Mouse (Mus musculus): Measurements from ENCODE around the gene Cfap65. TPM values are rescaled to one million over a fixed set of nuclear protein-coding genes. Genes with fewer than 3 reads are reported as not detected.

Gene Cfap65
- total RNA-seq, 2 experiments from 2014 or later = not detected

Other genes with a start within 250 kb of the Cfap65 start
- gene Cyp27a1, start 222.0 kb downstream of the Cfap65 start, total RNA-seq (2015; ENCODE audit: low replicate concordance) = 5.4 and 15.5 TPM in 2 replicates
- gene Cyp27a1, start 222.0 kb downstream of the Cfap65 start, total RNA-seq (2017; ENCODE audit: low replicate concordance) = 0.98 and 3.6 TPM in 2 replicates
- not detected in 2 replicates for gene Prkag3, start 186.4 kb downstream of the Cfap65 start, total RNA-seq (2015; ENCODE audit: low replicate concordance)
- not detected in 2 replicates for gene Prkag3, start 186.4 kb downstream of the Cfap65 start, total RNA-seq (2017; ENCODE audit: low replicate concordance)
- gene Wnt6, start 163.7 kb downstream of the Cfap65 start, total RNA-seq (2015; ENCODE audit: low replicate concordance) = not detected in 2 replicates
- not detected in 2 replicates for gene Wnt6, start 163.7 kb downstream of the Cfap65 start, total RNA-seq (2017; ENCODE audit: low replicate concordance)
- not detected in 2 replicates for gene Wnt10a, start 144.1 kb downstream of the Cfap65 start, total RNA-seq (2015; ENCODE audit: low replicate concordance)
- not detected in 2 replicates for gene Wnt10a, start 144.1 kb downstream of the Cfap65 start, total RNA-seq (2017; ENCODE audit: low replicate concordance)
- not detected in 2 replicates for gene Cdk5r2, start 80.7 kb downstream of the Cfap65 start, total RNA-seq (2015; ENCODE audit: low replicate concordance)
- not detected in 2 replicates for gene Cdk5r2, start 80.7 kb downstream of the Cfap65 start, total RNA-seq (2017; ENCODE audit: low replicate concordance)
- not detected in 2 replicates for gene Fev, start 50.2 kb downstream of the Cfap65 start, total RNA-seq (2015; ENCODE audit: low replicate concordance)
- gene Fev, start 50.2 kb downstream of the Cfap65 start, total RNA-seq (2017; ENCODE audit: low replicate concordance) = not detected in 2 replicates
- not detected in 2 replicates for gene Cryba2, start 42.5 kb downstream of the Cfap65 start, total RNA-seq (2015; ENCODE audit: low replicate concordance)
- gene Cryba2, start 42.5 kb downstream of the Cfap65 start, total RNA-seq (2017; ENCODE audit: low replicate concordance) = not detected in 2 replicates
- not detected in 2 replicates for gene Ihh, start 16.1 kb upstream of the Cfap65 start, total RNA-seq (2015; ENCODE audit: low replicate concordance)
- not detected in 2 replicates for gene Ihh, start 16.1 kb upstream of the Cfap65 start, total RNA-seq (2017; ENCODE audit: low replicate concordance)
- gene Nhej1, start 189.6 kb upstream of the Cfap65 start, total RNA-seq (2015; ENCODE audit: low replicate concordance) = 5.8 and 12.2 TPM in 2 replicates
- 10.5 and 11.0 TPM in 2 replicates for gene Nhej1, start 189.6 kb upstream of the Cfap65 start, total RNA-seq (2017; ENCODE audit: low replicate concordance)
- not detected in 2 replicates for gene Slc23a3, start 198.3 kb upstream of the Cfap65 start, total RNA-seq (2015; ENCODE audit: low replicate concordance)
- not detected in 2 replicates for gene Slc23a3, start 198.3 kb upstream of the Cfap65 start, total RNA-seq (2017; ENCODE audit: low replicate concordance)
- gene Cnppd1, start 207.1 kb upstream of the Cfap65 start, total RNA-seq (2015; ENCODE audit: low replicate concordance) = 28.5 and 33.5 TPM in 2 replicates
- gene Cnppd1, start 207.1 kb upstream of the Cfap65 start, total RNA-seq (2017; ENCODE audit: low replicate concordance) = 66.4 and 76.2 TPM in 2 replicates
- gene Retreg2, start 207.2 kb upstream of the Cfap65 start, total RNA-seq (2015; ENCODE audit: low replicate concordance) = 145 and 163 TPM in 2 replicates
- 133 and 149 TPM in 2 replicates for gene Retreg2, start 207.2 kb upstream of the Cfap65 start, total RNA-seq (2017; ENCODE audit: low replicate concordance)
- 43.6 and 75.0 TPM in 2 replicates for gene Zfand2b, start 233.0 kb upstream of the Cfap65 start, total RNA-seq (2015; ENCODE audit: low replicate concordance)
- gene Zfand2b, start 233.0 kb upstream of the Cfap65 start, total RNA-seq (2017; ENCODE audit: low replicate concordance) = 54.6 and 69.4 TPM in 2 replicates
- 198 and 219 TPM in 2 replicates for gene Abcb6, start 244.8 kb upstream of the Cfap65 start, total RNA-seq (2015; ENCODE audit: low replicate concordance)
- gene Abcb6, start 244.8 kb upstream of the Cfap65 start, total RNA-seq (2017; ENCODE audit: low replicate concordance) = 116 and 174 TPM in 2 replicates